Mouse (Mus musculus) c-Kit-positive CD71-positive TER-119-negative erythroid progenitor cells, embryonic 14.5 days (primary cell): ENCODE data around the gene Aff1.

Experiments
- DNase-seq: peaks from one replicate; pipeline ENCODE4 v3.0.0-alpha.2; 2013; ENCODE audit warnings: low read depth

The Aff1 gene

DNA sequence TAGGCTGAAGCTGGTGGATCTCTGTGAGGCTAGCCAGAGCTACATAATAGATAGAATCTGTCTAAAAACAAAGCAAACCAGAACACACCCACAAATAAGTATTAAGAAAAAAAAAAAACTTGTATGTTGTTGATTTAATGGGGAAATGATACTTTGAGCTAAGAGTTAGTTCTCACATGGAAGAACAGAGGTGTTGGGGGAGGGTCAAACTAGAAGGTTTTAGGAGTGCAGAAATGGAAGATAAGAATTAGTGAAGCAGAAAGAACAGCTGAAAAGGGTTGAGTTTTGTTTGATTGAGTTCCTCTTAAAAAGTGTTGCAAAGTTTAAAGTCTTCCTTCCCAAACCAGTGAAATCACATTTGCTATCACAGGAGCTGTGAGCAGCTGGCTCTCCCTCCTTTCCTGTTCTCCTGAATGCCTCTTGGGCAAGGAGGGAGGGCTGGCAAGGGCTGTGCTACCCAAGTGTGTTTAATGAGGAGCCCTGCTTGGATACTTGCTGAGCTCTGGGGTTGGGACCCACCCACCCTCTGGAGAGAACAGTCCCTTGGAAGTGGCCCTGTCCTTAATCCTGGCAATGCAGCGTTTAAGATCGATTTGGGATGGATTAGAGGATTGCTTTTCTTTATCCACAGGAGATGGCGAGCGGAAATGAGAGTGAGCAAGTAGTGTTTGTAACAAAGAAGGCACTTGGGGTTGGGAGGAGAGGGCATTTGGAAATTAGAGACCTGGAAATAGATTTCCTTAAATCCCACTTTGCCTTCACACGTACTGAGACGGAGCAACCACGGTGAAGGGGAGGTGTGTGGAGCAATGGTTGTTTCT lies 57.5 kb downstream of the Aff1 start:
- no peak for DNase-seq

DNA sequence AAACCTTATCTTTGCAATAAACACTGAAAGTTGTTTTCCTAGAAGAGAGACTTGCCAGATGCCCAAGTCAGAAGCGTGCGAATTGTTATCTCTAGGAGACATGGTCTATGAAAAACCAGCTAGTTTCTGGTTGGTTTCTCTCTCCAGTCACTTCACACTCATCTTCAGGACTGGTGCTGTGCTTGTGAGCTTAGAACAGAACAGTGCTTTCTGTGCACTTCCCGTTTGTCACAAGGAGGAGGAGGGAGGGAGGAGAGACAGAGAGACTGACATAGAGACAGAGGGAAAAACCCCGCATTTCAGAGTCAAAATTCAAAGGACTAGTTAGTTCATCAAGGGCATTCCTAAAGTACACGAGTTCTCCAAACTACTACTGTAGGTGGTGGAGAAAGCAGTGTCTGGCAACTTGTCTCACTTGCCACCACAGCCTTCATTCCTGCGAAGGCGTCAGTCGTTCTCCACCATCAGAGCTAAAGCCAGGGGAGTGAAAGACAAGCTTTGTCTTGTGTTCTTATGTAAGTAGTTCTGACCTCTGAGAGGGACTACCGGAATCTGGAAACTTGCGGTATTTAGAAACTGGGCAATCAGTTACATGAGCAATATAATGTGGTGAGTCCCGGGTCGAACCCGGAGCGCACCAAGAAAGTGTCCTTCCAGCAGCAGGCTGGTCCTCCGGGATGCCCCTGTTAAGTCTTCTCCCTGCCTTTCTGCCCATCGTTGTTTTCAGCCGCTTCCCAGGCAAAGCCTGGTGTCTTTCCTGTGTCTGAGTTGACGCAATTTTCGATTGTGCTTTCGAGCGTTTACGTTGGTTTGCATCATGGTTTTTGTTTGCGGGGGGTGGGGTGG lies 60.7 kb downstream of the Aff1 start:
- no peak for DNase-seq

DNA sequence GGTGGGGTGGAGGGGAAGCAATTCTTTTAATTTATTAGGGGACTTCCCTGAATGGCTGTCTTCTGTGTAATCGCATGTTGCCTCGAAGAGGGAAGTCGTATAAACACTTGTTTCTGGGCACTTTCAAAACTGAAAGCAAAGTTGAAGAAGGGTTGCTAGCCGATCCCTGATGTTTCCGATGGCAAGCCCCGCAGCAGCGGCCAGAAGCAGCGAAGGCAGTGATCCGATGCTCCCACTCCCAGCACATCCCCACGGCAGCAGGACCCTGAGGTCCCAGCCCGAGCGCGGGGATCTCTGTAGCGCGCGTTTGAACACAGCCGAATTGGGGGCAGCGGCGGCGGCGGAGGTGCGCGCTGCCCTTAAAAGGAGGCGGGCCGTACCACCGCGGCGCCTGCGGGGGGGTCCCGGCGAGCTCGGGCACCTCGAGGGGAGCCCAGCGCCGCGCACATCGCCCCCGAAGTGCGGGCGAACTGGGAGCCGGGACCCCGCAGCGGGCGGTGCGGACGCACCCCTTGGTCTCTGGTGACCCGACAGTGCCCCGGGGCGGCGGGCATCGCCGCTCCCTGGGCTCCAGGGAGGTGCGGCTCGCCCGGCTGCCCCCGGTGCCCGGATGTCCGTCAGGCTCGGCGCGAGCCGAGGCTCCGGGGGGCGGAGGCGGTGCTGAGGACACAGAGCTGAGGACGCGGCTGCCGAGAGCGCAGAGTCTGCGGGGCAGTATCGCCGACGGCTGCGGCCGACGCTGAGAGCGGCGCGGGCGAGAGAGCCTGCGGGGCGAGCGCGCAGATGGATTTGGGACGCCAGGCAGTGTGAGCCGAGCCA lies 61.5 kb downstream of the Aff1 start:
- no peak for DNase-seq

DNA sequence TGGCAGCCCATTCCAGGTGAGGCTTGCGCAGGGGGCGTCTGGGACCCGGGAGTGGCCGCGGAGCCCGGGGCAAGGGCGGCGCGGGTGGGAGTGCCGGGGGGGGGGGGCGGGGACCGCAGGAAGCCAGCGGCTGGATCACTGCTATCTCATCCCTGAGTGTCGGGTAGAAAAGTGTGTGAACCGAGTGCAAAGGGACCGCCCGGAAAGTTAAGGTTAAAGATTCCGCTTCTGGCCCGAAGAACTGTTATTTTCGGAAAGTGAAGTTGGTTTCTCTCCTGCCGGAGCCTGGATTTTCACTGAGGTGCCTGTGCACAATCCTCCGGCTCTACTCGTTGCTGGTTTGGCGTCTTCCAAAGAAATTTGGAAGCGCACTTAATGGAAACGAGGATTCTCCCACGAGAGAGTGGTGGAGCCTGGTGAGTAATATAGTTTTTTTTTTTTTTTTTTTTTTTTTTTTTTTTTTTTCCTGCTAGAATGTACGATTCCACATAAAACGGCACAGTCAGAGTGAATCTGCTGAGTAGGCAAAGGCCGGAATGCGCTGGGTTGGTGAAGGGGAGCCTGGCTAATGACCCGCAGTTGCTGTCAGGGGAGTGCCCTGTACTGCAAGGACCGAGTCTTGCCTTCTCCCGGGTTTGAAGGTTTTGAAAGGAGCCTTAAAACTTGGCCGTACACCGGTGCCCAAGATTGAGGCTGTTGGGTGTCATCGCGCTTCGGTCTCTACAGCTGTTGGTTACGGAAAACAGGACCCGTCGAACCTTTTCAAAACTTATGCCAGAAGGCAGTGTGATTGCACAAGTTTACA lies 62.4 kb downstream of the Aff1 start:
- DNase-seq: no peak

DNA sequence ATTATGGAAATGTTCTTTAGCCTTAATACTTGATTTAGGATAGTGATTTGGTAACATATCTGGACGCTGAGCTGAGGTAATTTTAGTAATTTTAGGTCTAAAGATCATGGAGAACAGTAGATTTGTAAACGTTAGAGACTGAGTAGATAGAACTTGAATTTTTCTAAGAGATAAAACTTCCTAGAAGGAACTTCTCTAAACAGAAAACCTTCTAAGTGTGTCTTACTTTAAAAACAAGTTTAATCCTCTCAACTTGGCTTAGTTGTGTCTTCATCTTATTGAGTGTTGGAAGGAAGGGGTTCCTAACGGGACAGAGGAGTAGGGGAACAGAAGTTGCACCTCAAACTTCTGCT lies 62.9 kb downstream of the Aff1 start:
- no peak for DNase-seq

DNA sequence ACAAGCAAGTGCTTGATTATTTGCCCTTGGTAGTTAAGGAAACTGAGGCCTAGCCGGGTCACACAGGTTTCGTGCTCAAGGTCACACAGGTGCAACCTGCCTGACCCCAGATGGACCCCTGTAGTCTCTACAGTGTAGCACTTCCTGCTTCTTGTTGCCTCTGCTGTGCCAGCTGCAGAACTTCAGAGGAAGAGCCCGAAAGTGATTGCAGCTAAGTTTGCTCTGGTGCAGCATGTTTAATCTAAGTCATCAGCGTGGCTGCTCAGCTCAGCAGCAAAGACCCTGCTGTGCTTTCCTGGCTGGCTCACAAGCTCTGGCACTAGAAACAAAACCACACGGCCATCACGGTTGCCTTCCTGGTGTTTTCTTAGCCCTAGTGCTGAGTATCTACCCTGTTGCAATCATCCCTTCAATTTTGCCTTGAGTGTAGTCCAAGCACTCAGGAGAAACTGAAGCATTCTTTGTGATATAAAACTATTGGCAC lies 64.1 kb downstream of the Aff1 start:
- DNase-seq: no peak

DNA sequence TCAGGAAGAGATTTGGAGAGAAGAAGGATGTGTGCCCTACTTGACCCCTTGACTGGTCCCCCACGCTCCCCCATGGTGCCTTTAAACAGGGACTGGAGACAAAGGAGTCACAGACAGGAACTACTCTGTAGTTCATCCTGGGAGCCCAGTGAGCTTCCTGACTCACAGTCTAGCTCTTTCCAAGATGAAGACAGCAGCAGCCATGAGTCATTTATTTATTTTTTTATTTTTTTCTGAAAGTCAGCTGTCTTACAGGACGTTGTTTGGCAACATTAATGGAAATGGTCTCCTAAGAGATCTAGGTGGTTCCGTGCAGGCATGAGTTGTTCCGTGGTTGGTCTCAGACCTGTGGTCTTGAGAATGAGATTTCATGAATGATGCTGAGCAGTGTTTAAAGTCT lies 66.3 kb downstream of the Aff1 start:
- DNase-seq: no peak

DNA sequence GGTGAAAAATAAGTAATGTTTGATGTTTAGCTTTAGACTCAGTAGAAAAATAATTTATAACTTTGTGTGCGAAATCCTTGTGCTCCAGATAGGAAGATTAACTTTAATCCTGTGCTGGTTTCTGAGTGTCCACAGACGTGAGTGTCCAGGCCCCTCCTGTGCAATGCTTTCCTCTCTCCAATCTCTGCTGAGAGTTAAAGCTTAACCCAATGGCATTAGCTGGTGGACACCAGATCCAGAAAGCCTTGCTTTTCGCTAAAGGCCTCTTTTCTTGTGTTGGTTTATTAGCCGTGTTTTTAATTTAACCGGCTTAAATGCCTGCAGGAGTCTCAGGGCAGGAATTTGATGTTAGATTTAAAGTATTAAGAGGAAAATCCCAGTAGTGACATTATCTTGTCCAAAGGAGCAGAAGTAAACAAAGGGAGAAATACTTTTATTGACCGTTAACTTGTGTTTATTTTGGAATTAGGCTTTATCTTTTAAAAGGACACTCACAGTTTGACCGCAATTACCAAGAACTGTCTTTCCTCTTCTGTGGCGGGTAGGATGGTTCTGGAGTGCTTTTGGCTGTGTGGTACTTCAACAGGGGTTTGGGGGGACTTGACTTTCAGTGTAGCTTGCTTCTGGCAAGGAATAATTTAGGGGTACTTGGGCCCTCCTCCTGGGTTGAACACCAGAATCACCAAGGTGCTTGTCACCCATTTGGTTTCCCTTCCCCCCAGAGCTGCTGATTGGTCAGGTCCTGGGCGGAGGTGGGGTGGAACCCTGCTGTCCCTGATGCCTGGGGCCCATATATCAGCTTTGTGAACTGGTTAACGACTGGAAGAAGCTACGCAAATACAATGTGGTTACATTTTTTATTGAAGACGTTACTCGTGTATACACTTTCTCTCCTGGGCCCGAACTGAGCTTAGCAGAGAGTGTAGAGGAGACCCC lies 67.6 kb downstream of the Aff1 start:
- no peak for DNase-seq

DNA sequence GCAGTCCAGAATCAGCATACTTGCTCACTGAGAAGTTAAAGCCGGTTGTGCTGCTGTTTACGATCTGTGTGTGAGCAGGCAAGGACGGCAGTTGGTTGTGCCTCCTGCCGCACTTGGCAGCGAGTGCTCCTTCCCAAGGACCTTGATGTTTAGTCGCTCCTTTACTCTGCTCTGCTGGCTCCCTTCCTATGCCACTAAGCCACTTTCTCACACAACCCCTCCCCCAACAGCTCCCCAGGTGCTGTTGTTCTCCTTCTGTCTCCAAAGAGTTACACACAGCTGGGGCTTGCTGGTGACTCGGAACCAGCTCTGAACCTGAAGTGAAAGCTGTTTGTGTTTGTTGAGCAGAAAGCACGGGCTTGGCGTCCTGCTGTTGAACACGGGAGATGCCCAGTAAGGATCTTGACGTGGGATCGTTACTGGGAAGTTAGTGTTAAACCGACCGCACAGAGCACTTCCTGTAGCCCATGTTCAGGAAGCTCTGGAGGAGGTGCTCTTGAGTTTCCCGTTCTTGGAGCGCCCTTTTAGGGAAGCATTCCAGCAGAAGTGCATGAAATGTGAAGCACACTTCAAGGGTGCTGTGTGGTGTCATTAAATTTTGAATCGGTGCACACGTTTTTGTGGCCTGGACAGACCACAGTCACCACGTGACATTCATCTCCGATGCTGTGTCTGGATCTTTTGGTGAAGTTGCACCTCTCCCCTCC lies 68.4 kb downstream of the Aff1 start:
- no peak for DNase-seq

DNA sequence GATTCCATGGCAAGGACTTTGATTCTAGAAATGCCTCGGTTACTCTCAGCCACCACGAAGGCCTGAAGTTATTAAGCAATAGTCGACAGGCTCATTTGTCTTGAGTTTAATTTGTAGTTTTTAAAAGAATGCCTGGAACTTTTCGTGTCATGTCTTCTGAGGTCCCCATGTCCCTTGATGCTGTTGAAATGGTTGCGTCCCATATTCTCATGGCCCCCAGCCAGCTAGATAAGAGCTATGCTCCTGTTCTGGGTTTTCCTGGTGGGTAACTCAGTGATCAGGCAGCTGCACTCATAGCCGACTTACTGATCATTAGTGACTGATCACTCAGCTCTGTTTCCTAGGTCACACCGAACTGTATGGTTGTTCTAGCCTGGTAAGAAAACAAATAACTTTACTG lies 69.6 kb downstream of the Aff1 start:
- no peak for DNase-seq

DNA sequence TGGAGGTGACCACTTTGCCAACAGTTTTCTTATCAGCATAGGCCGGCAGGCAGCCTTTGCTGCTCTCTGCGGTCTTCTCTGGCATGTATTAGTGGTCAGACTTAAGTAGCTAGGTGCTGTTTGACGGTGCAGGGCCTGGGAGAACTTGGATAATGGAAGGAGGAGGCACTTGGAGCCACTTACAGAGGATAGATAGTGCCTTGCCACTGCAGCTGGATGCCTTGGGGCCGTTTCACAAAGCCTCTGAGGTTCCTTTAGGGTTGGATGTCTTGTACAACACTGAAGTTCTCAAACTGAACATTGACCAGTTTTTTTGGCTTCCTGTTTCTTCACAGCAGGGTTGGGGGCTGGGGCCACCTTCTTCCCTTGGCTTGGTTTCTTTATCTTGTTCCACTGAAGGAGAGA lies 70.7 kb downstream of the Aff1 start:
- no peak for DNase-seq

DNA sequence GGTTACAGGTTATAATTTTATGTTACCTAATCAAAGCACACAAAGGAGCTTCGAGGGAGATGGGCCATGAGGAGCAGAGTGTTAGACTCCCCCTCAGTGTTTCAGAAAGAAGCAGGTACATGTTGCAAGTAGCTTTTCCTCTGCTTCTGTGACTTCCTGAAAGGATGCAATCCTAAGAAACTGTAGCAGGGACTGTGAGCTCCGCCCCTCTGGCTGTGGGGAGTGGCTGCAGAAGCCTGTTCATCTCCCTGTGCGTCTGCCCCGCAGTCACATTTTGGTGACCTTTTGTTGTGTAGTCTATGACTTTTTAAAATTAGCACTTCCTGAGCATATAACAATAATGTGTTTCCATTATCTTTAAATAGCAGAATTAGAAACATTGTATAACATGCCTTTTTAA lies 73.2 kb downstream of the Aff1 start:
- no peak for DNase-seq

DNA sequence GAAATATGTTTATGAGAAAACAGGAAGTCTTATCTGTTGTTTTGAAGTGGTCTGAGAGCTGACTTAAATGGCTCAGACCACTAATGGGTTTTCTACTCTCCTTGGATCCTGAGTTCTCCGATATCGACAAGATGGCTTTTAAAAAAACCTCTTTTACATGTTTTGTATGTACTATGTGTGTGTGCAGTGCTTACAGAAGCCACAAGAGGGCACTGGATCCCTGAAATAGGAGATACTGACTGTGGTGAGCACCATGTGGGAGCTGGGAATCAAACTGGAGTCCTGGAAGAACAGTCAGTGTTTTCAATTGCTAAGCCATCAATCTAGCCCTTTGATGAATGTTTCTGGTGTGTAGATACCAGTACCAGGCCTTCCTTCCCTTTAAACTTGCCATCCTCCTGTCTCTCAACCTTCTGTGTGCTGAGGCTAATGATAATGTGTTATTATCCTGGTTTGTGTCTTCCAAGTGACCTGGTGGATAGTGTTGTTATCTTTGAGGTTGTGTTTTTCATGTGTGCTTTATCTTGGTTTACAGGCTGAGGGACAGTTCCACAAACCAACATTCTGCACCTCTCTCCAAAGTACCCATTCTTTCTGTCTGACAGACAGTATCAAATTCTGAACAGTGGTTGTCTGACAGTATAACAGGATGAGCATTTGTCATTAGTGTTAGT lies 73.7 kb downstream of the Aff1 start:
- DNase-seq: no peak

DNA sequence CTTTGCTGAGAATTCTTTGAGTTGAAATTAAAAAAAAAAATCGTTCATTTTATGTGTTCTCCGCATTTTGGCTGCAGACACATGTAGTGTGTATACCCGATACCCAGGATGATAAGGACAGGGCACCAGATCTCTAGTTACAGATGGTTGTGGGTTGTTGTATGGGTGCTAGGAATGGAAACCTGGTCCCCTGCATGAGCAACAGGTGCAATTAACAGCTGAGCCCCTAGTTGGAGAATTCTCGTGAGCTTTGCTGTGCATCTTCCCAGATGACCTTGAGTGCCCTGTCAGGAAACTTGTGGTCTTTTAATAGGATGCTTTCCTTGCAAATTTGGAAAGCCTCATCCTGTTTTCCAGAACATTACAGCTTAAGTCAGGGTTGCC lies 74.2 kb downstream of the Aff1 start:
- DNase-seq: no peak

DNA sequence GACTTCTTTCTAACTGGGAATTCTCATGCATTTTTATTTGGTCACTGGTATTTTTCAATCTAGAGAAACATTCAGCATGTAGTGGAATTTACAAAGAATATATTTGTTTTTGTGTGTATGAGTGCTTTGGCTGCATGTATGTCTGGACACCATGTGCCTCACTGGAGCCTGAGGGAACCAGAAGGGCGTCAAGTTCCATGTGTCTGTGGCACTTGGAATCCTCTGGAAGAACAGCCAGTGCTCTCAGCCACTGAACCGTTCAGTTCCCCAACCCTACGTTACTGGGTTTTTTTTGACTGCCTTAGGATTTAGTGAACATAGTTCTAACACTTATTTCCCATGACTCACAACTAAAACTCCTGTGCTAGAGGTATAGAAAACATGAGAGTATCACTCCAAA lies 76.8 kb downstream of the Aff1 start:
- DNase-seq: no peak

DNA sequence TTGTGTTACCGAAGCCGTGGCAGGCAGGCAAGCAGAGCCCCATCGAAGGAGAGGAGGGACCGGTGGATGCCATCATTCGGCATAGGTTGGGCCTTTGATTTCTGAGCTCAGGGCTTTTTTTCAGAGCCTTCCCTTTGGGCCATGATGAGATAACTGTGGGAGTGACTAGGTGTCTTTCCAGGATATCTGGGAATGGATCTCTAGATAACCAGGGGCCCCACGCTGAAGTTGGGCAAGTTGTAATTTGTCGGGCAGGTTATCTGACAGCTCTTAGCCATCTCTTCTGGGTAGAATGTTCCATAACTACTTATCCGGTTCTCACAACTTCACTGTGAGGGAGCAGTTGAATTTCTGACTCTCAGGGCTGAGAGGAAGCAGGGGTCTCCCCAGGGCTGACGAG lies 77.5 kb downstream of the Aff1 start:
- DNase-seq: no peak

DNA sequence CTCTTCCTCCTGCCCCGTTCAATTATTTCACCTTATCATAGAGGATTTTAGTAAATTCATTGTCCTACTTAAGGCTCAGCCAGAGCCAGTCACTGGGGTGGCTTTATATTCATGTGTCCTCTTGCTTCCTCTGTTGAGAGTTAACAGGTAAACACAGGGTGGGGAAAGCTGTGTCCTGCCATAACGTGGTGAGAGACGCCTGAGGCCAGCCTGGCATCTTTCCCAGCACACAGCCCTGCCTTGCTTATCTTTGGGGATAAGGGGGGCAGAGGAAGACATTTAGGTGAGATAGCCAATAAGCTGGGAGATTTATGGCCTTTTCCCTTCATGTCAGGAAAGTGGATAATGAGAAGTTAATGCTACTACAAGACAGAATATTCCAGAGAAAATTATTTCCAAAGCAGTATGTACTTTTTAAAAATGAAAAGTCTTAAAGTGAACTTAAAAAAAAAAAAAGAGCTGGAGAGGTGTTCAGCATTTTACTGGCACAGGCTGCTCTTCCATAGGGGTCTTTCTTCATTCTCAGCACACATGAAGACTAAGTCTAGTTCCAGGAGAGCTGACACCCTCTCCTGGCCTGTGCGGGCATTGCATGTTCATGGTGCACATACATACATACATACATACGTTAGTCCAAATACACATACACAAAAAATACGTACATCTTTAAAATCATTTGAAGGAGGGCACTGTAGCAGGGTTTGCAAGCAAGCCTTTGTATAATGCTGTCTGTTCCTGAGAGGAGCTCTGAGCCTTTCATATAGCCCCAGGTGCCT lies 78.5 kb downstream of the Aff1 start:
- DNase-seq: no peak

DNA sequence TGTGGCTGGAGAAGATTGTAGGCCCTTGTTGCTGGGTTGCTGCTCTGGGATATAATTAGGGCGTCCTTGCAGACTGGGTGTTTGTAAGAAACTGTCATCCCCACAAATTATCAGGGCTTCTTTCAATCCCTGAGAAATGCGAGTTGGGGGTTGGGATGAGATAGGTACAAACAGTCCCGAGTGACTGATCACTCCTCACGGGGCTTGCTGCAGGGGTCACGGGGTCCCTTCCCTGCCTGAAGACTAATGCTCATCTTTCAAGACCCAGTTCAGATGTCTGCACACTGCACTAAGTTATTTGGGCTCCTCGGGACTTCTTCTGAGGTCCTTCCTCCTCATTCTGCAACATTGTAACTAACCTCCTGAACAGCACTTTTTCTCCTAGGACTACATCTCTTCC lies 79.2 kb downstream of the Aff1 start:
- DNase-seq: no peak

DNA sequence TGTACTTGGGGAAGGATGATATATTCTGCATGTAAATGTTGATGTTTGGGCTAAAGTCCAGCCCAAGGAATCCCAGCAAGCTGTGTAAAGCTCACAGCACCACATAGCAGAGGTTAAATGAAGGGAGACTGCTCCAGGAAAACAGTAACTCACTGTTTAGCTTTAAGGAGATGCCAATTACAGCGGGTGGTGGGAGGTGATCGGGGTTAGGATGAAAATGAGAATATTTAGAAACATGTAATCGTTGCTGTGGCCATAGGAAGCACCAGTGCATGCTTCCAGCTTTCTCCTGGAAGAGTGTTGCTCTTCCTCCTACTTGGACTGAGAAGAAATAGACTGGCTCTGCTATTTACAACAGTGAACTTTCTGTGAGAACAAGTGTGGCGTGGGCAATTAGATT lies 80.1 kb downstream of the Aff1 start:
- no peak for DNase-seq
